Mouse (Mus musculus) midbrain, embryonic 14.5 days (tissue): Measurements from ENCODE around the gene Gm20388. TPM values are rescaled to one million over a fixed set of nuclear protein-coding genes. Genes with fewer than 3 reads are reported as not detected.

Experiments used
- ATAC-seq: fragments of 200-750 bp; cut with Nextera tagmentation; 2 replicates; pipeline ENCODE4 v1.8.0; 2017; ENCODE audit warnings: moderate number of reproducible peaks, moderate library complexity; ENCODE audit not compliant: low FRiP score, low TSS enrichment
- DNase-seq: peaks from one replicate; pipeline ENCODE4 v3.0.0-alpha.2; 2015
- H3K27ac ChIP-seq: fragments of 300-500 bp; sonication (generic); replicated peaks from 2 replicates; pipeline ENCODE4 v1.5.1; 2014; ENCODE audit warnings: mild to moderate bottlenecking, low read depth, low read length, moderate library complexity
- H3K27me3 ChIP-seq: fragments of 300-500 bp; sonication (generic); 2 replicates; pipeline ENCODE4 v1.6.1; 2014; ENCODE audit warnings: low read length, control low read depth, mixed read lengths; ENCODE audit not compliant: control insufficient read depth, insufficient read depth
- H3K36me3 ChIP-seq: fragments of 300-500 bp; sonication (generic); 2 replicates; pipeline ENCODE4 v1.6.1; 2014; ENCODE audit warnings: low read length, control low read depth; ENCODE audit not compliant: control insufficient read depth, insufficient read depth
- H3K4me1 ChIP-seq: fragments of 300-500 bp; sonication (generic); 2 replicates; pipeline ENCODE4 v1.6.1; 2014; ENCODE audit warnings: mild to moderate bottlenecking, antibody characterized with exemption, low read length, control low read depth; ENCODE audit not compliant: control insufficient read depth, insufficient read depth
- H3K4me2 ChIP-seq: fragments of 300-500 bp; sonication (generic); 2 replicates; pipeline ENCODE4 v1.6.1; 2014; ENCODE audit warnings: mild to moderate bottlenecking, low read length, moderate library complexity
- H3K4me3 ChIP-seq: fragments of 300-500 bp; sonication (generic); replicated peaks from 2 replicates; pipeline ENCODE4 v1.5.1; 2014; ENCODE audit warnings: low read depth, low read length
- H3K9ac ChIP-seq: fragments of 300-500 bp; sonication (generic); replicated peaks from 2 replicates; pipeline ENCODE4 v1.6.1; 2014; ENCODE audit warnings: mild to moderate bottlenecking, low read length, moderate library complexity
- H3K9me3 ChIP-seq: fragments of 300-500 bp; sonication (generic); 2 replicates; pipeline ENCODE4 v1.6.1; 2016; ENCODE audit warnings: low read length, control low read depth, mixed read lengths; ENCODE audit not compliant: control insufficient read depth
- WGBS: fragments of 180-500 bp; shearing (Covaris S2); extraction: QIAGEN DNeasy Blood & Tissue Kit; methylation state at CpG from one replicate; pipeline ENCODE4 v1.1.7; 2014; 5-methylcytosine and 5-hydroxymethylcytosine counted together
- polyA plus RNA-seq: library from polyadenylated mRNA; unstranded; fragments of >200 nt; fragmentation: Nextera tagmentation; extraction: Ambion mirVana; gene quantifications from 2 replicates; pipeline ENCODE4 v1.2.1, GENCODE M21; 2014

The Gm20388 gene
- polyA plus RNA-seq, 1 experiment from 2014 or later, result 4.1 TPM

- no peaks in the 10 kb centered on the region for H3K36me3 ChIP-seq
- H3K9me3 ChIP-seq, result no peaks in the 10 kb centered on the region
- H3K4me3 ChIP-seq, result no peak overlapping the region
- WGBS, result 93% methylated on average over 7 of the region's 7 CpGs
- ATAC-seq (no peak), DNase-seq (no peak)
- H3K9ac ChIP-seq, result no peak overlapping the region
- 0 out of 2 replicates have a peak, but pooled peaks cover 3% of the 10 kb centered on the region for H3K4me1 ChIP-seq
- H3K27me3 ChIP-seq, result no peaks in the 10 kb centered on the region
- H3K4me2 ChIP-seq, result no peak overlapping the region
- no peak overlapping the region for H3K27ac ChIP-seq
These were observed 2178.6 kb downstream of the Gm20388 start for GRCm38 (mm10) chr8:122089186-122089700.

GRCm38 (mm10) chr8:122092476-122092875, 2181.8 kb downstream of the Gm20388 start:
- WGBS, result 58% methylated on average over 5 of the region's 5 CpGs
- Histone ChIP-seq H3K9me3 (no peaks in the 10 kb centered on the region), H3K9ac (no peak overlapping the region), H3K4me2 (no peak overlapping the region), H3K4me3 (no peak overlapping the region), H3K4me1 (0 out of 2 replicates have a peak, but pooled peaks cover 3% of the 10 kb centered on the region), H3K36me3 (no peaks in the 10 kb centered on the region), H3K27ac (no peak overlapping the region), H3K27me3 (no peaks in the 10 kb centered on the region)
- DNase-seq (no peak), ATAC-seq (no peak)

GRCm38 (mm10) chr8:122098766-122099165, 2188.1 kb downstream of the Gm20388 start:
- H3K4me3 ChIP-seq, result no peak overlapping the region
- 76% methylated on average over 3 of the region's 3 CpGs for WGBS
- ATAC-seq (no peak), DNase-seq (no peak)
- no peak overlapping the region for H3K27ac ChIP-seq
- no peaks in the 10 kb centered on the region for H3K9me3 ChIP-seq
- H3K27me3 ChIP-seq, result no peaks in the 10 kb centered on the region
- H3K36me3 ChIP-seq, result no peaks in the 10 kb centered on the region
- H3K4me2 ChIP-seq, result no peak overlapping the region
- peaks cover 12% of the 10 kb centered on the region; the same call in 1 of the 2 replicates for H3K4me1 ChIP-seq
- H3K9ac ChIP-seq, result no peak overlapping the region

- H3K4me1 ChIP-seq, result peaks cover 12% of the 10 kb centered on the region; the same call in 1 of the 2 replicates
- H3K27ac ChIP-seq, result no peak overlapping the region
- no peak overlapping the region for H3K4me3 ChIP-seq
- ATAC-seq (no peak), DNase-seq (no peak)
- no peaks in the 10 kb centered on the region for H3K36me3 ChIP-seq
- WGBS, result 78% methylated on average over 7 of the region's 7 CpGs
- no peak overlapping the region for H3K9ac ChIP-seq
- no peaks in the 10 kb centered on the region for H3K27me3 ChIP-seq
- H3K4me2 ChIP-seq, result no peak overlapping the region
- no peaks in the 10 kb centered on the region for H3K9me3 ChIP-seq
These were observed 2189.1 kb downstream of the Gm20388 start for GRCm38 (mm10) chr8:122099711-122100220.

GRCm38 (mm10) chr8:122101816-122102215, 2191.2 kb downstream of the Gm20388 start:
- Histone ChIP-seq H3K36me3 (no peaks in the 10 kb centered on the region), H3K27me3 (no peaks in the 10 kb centered on the region), H3K9me3 (no peaks in the 10 kb centered on the region), H3K4me2 (no peak overlapping the region), H3K27ac (no peak overlapping the region), H3K4me3 (no peak overlapping the region), H3K4me1 (peaks cover 12% of the 10 kb centered on the region; the same call in 1 of the 2 replicates), H3K9ac (no peak overlapping the region)
- WGBS, result 52% methylated on average over 5 of the region's 5 CpGs
- ATAC-seq (no peak), DNase-seq (no peak)

GRCm38 (mm10) chr8:122102286-122102685, 2191.6 kb downstream of the Gm20388 start:
- Histone ChIP-seq H3K4me3 (no peak overlapping the region), H3K27ac (no peak overlapping the region), H3K4me1 (peaks cover 12% of the 10 kb centered on the region; the same call in 1 of the 2 replicates), H3K36me3 (no peaks in the 10 kb centered on the region), H3K27me3 (no peaks in the 10 kb centered on the region), H3K4me2 (no peak overlapping the region), H3K9me3 (no peaks in the 10 kb centered on the region), H3K9ac (0 out of 2 replicates have a peak overlapping the region, but pooled peaks have one; percentile 16)
- 14% methylated on average over 8 of the region's 8 CpGs for WGBS
- no peak for ATAC-seq
- peak; percentile 43 for DNase-seq

- Histone ChIP-seq H3K4me2 (no peak overlapping the region), H3K27ac (no peak overlapping the region), H3K4me1 (peaks cover 12% of the 10 kb centered on the region; the same call in 1 of the 2 replicates), H3K4me3 (no peak overlapping the region), H3K9ac (no peak overlapping the region), H3K27me3 (no peaks in the 10 kb centered on the region), H3K36me3 (no peaks in the 10 kb centered on the region), H3K9me3 (no peaks in the 10 kb centered on the region)
- WGBS, result 78% methylated on average over 9 of the region's 9 CpGs
- ATAC-seq (no peak), DNase-seq (no peak)
These were observed 2192.6 kb downstream of the Gm20388 start for GRCm38 (mm10) chr8:122103241-122103640.

GRCm38 (mm10) chr8:122104658-122105057, 2194.0 kb downstream of the Gm20388 start:
- no peak overlapping the region for H3K9ac ChIP-seq
- ATAC-seq (no peak), DNase-seq (no peak)
- H3K36me3 ChIP-seq, result no peaks in the 10 kb centered on the region
- WGBS, result 64% methylated on average over 4 of the region's 4 CpGs
- no peak overlapping the region for H3K4me2 ChIP-seq
- H3K27me3 ChIP-seq, result no peaks in the 10 kb centered on the region
- H3K9me3 ChIP-seq, result no peaks in the 10 kb centered on the region
- no peak overlapping the region for H3K4me3 ChIP-seq
- H3K4me1 ChIP-seq, result peaks cover 12% of the 10 kb centered on the region; the same call in 1 of the 2 replicates
- no peak overlapping the region for H3K27ac ChIP-seq

GRCm38 (mm10) chr8:122106270-122106669, 2195.6 kb downstream of the Gm20388 start:
- Histone ChIP-seq H3K9me3 (no peaks in the 10 kb centered on the region), H3K4me1 (peaks cover 12% of the 10 kb centered on the region; the same call in 1 of the 2 replicates), H3K36me3 (no peaks in the 10 kb centered on the region), H3K4me3 (no peak overlapping the region), H3K4me2 (no peak overlapping the region), H3K27me3 (no peaks in the 10 kb centered on the region), H3K9ac (no peak overlapping the region), H3K27ac (no peak overlapping the region)
- DNase-seq (peak; percentile 45), ATAC-seq (no peak)
- 76% methylated on average over 9 of the region's 9 CpGs for WGBS
